In genomic region chr1:67039083-67039482, GRCm38 (mm10) we compare ENCODE assay signal across 8 mouse cellular contexts. TPM values are rescaled to one million over a fixed set of nuclear protein-coding genes. Genes with fewer than 3 reads are reported as not detected.
A peak's percentile ranks its signal among the peaks of the same experiment; 100 is the strongest.
DNase-seq lines count a peak whose midpoint lies in the region; ATAC-seq and TF ChIP-seq lines count a peak whose summit lies in the region.

No protein-coding gene starts in this region.

- no peak for TF ChIP-seq POLR2A in embryonic fibroblast, embryonic 13.5 days (IDR thresholded peaks at IDR 0.05; ENCODE audit: low read depth, low read length)

- no peak for TF ChIP-seq CTCF in embryonic fibroblast, embryonic 13.5 days (IDR thresholded peaks at IDR 0.05; ENCODE audit: borderline replicate concordance, insufficient read depth, low read length)

- H3K4me3 ChIP-seq in lung, embryonic 16.5 days (ENCODE audit: low read length) = peak overlapping the region; percentile 71
- peak overlapping the region; percentile 86 for H3K4me3 ChIP-seq in embryonic fibroblast, embryonic 13.5 days (ENCODE audit: insufficient read depth, low read length)
- peak overlapping the region; percentile 72 for H3K4me3 ChIP-seq in limb, embryonic 10.5 days
- peak overlapping the region; percentile 86 for H3K4me3 ChIP-seq in neural tube, embryonic 13.5 days

- peaks cover 6% of the 10 kb centered on the region for H3K4me1 ChIP-seq in lung, embryonic 16.5 days (replicated peaks; ENCODE audit: control insufficient read depth, insufficient read depth, low read length)
- H3K4me1 ChIP-seq in embryonic fibroblast, embryonic 13.5 days (ENCODE audit: control insufficient read depth, insufficient read depth, low read length) = no peaks in the 10 kb centered on the region; the same call in 1 of the 2 replicates
- peaks cover 14% of the 10 kb centered on the region for H3K4me1 ChIP-seq in limb, embryonic 10.5 days
- H3K4me1 ChIP-seq in neural tube, embryonic 13.5 days (replicated peaks) = peaks cover 16% of the 10 kb centered on the region

- no peak for ATAC-seq in lung, embryonic 16.5 days (ENCODE audit: low read depth)
- 0 out of 2 replicates have a peak, but pooled peaks have one; percentile 10 for ATAC-seq in neural tube, embryonic 13.5 days (ENCODE audit: low read depth)
- no peak for ATAC-seq in monocyte, adult 5-6 weeks (replicated peaks; ENCODE audit: insufficient number of reproducible peaks, low FRiP score, low TSS enrichment, poor library complexity, severe bottlenecking)

- DNase-seq in lung, postnatal 10 days = no peak
- DNase-seq in limb, embryonic 10.5 days (ENCODE audit: low spot score) = no peak
- DNase-seq in adrenal gland, postnatal 10 days = no peak
- no peak for DNase-seq in layer of hippocampus, adult 18-20 months (ENCODE audit: low spot score in 2 of 2)

- no peaks in the 10 kb centered on the region for H3K36me3 ChIP-seq in lung, embryonic 16.5 days (ENCODE audit: control insufficient read depth, insufficient read depth, low read length)
- H3K36me3 ChIP-seq in limb, embryonic 10.5 days = peaks cover 20% of the 10 kb centered on the region
- peaks cover 22% of the 10 kb centered on the region for H3K36me3 ChIP-seq in neural tube, embryonic 13.5 days

- H3K27me3 ChIP-seq in lung, embryonic 16.5 days (ENCODE audit: control insufficient read depth, insufficient read depth, low read depth, low read length) = no peaks in the 10 kb centered on the region
- no peaks in the 10 kb centered on the region for H3K27me3 ChIP-seq in limb, embryonic 10.5 days (ENCODE audit: low read depth, poor library complexity, severe bottlenecking)
- H3K27me3 ChIP-seq in neural tube, embryonic 13.5 days = no peaks in the 10 kb centered on the region

- no peak overlapping the region for H3K27ac ChIP-seq in lung, embryonic 16.5 days (ENCODE audit: low read length)
- no peak overlapping the region for H3K27ac ChIP-seq in embryonic fibroblast, embryonic 13.5 days (ENCODE audit: insufficient read depth, low read length)
- H3K27ac ChIP-seq in limb, embryonic 10.5 days = peak overlapping the region; percentile 85
- H3K27ac ChIP-seq in neural tube, embryonic 13.5 days (replicated peaks) = no peak overlapping the region

- WGBS in lung, embryonic 16.5 days = 4% methylated on average over 5 of the region's 5 CpGs
- WGBS in limb, embryonic 10.5 days = 3% methylated on average over 5 of the region's 5 CpGs
- 5% methylated on average over 5 of the region's 5 CpGs for WGBS in neural tube, embryonic 13.5 days

- H3K9me3 ChIP-seq in lung, embryonic 16.5 days (ENCODE audit: control insufficient read depth, low read length) = no peaks in the 10 kb centered on the region
- H3K9me3 ChIP-seq in limb, embryonic 10.5 days (replicated peaks) = no peaks in the 10 kb centered on the region
- no peaks in the 10 kb centered on the region for H3K9me3 ChIP-seq in neural tube, embryonic 13.5 days

- peak overlapping the region; percentile 57 for H3K4me2 ChIP-seq in lung, embryonic 16.5 days (ENCODE audit: low read depth, low read length)
- peak overlapping the region; percentile 69 for H3K4me2 ChIP-seq in neural tube, embryonic 13.5 days

- H3K9ac ChIP-seq in lung, embryonic 16.5 days (ENCODE audit: low read length) = peak overlapping the region; percentile 86
- peak overlapping the region; percentile 85 for H3K9ac ChIP-seq in neural tube, embryonic 13.5 days

RNA-seq across cellular contexts. Expression of gene Lancl1, which starts 0.4 kb away (rescaled TPM):
- polyA plus RNA-seq in lung, embryonic 16.5 days (2015; fragmentation: Nextera tagmentation; extraction: Ambion mirVana) = 102 and 106 TPM in 2 replicates
- 31.7 and 43.2 TPM in 2 replicates for polyA plus RNA-seq in embryonic fibroblast, embryonic 13.5 days (2011; ENCODE audit: insufficient read length, low read depth, missing spikeins)
- 73.6 and 84.3 TPM in 2 replicates for polyA plus RNA-seq in limb, embryonic 10.5 days (2016; fragmentation: Nextera tagmentation; extraction: Ambion mirVana)
- polyA plus RNA-seq in neural tube, embryonic 13.5 days (2015; fragmentation: Nextera tagmentation; extraction: Ambion mirVana) = 161 and 166 TPM in 2 replicates
- total RNA-seq in adrenal gland, postnatal 10 days (2021) = 10 to 100 TPM; 48.0 to 49.9 TPM
- total RNA-seq in layer of hippocampus, adult 18-20 months (2021) = 100 to 1,000 TPM; 202 to 223 TPM
- total RNA-seq in monocyte, adult 5-6 weeks (2017) = 15.7 to 19.4 TPM (median 16.9 TPM) in 3 replicates
